Mouse (Mus musculus): ENCODE measurements around the gene Nrtn. TPM values are rescaled to one million over a fixed set of nuclear protein-coding genes. Genes with fewer than 3 reads are reported as not detected.

Gene Nrtn
- polyA plus RNA-seq (2012; rRNA removed), result 34.9 and 36.8 TPM in 2 replicates

- Histone ChIP-seq H3K4me3 (ENCODE audit: low read depth, low read length) (peak within 1 kb of the TSS; percentile 64), H3K27ac (ENCODE audit: insufficient read depth, low read depth, low read length) (0 out of 2 replicates have a peak within 1 kb of the TSS, but pooled peaks have one; percentile 26), H3K4me1 (ENCODE audit: control insufficient read depth, insufficient read depth, insufficient read length, low read length) (peaks cover 16% of the 10 kb centered on the region), H3K36me3 (ENCODE audit: control insufficient read depth, insufficient read depth, low read length) (no peaks in the 10 kb centered on the region), H3K27me3 (ENCODE audit: control insufficient read depth, insufficient read depth, low read length) (no peaks in the 10 kb centered on the region)
- TF ChIP-seq CTCF (IDR thresholded peaks at IDR 0.05; ENCODE audit: extremely low read depth, insufficient read length, insufficient replicate concordance, low read depth, low read length) (no peak), POLR2A (IDR thresholded peaks at IDR 0.05; ENCODE audit: low read depth, low read length) (no peak)
- WGBS, result under 1% methylated on average over 41 of the region's 48 CpGs
Measured at GRCm38 (mm10) chr17:56757416-56758123, at the start of gene Nrtn. Nrtn (minus strand) TSS chr17:56757530.

- H3K4me3 ChIP-seq (ENCODE audit: low read depth, low read length), result no peak overlapping the region
- no peak for TF ChIP-seq POLR2A (IDR thresholded peaks at IDR 0.05; ENCODE audit: low read depth, low read length)
- no peak for TF ChIP-seq CTCF (IDR thresholded peaks at IDR 0.05; ENCODE audit: extremely low read depth, insufficient read length, insufficient replicate concordance, low read depth, low read length)
- no peaks in the 10 kb centered on the region for H3K27me3 ChIP-seq (ENCODE audit: control insufficient read depth, insufficient read depth, low read length)
- H3K4me1 ChIP-seq (ENCODE audit: control insufficient read depth, insufficient read depth, insufficient read length, low read length), result peaks cover 11% of the 10 kb centered on the region
- 90% methylated on average over 1 of the region's 1 CpGs for WGBS
- H3K36me3 ChIP-seq (ENCODE audit: control insufficient read depth, insufficient read depth, low read length), result no peaks in the 10 kb centered on the region
- H3K27ac ChIP-seq (ENCODE audit: insufficient read depth, low read depth, low read length), result no peak overlapping the region
Measured at GRCm38 (mm10) chr17:56805784-56806183, 48.5 kb upstream of the Nrtn start.

GRCm38 (mm10) chr17:56804952-56805351 is 47.6 kb upstream of the Nrtn start:
- TF ChIP-seq CTCF (IDR thresholded peaks at IDR 0.05; ENCODE audit: extremely low read depth, insufficient read length, insufficient replicate concordance, low read depth, low read length), result no peak
- TF ChIP-seq POLR2A (IDR thresholded peaks at IDR 0.05; ENCODE audit: low read depth, low read length), result no peak
- no peak overlapping the region for H3K27ac ChIP-seq (ENCODE audit: insufficient read depth, low read depth, low read length)
- 82% methylated on average over 5 of the region's 5 CpGs for WGBS
- H3K4me3 ChIP-seq (ENCODE audit: low read depth, low read length), result no peak overlapping the region
- H3K4me1 ChIP-seq (ENCODE audit: control insufficient read depth, insufficient read depth, insufficient read length, low read length), result peaks cover 3% of the 10 kb centered on the region; the same call in 1 of the 2 replicates
- no peaks in the 10 kb centered on the region for H3K27me3 ChIP-seq (ENCODE audit: control insufficient read depth, insufficient read depth, low read length)
- H3K36me3 ChIP-seq (ENCODE audit: control insufficient read depth, insufficient read depth, low read length), result no peaks in the 10 kb centered on the region

GRCm38 (mm10) chr17:56802065-56802464 is 44.7 kb upstream of the Nrtn start:
- no peak for TF ChIP-seq POLR2A (IDR thresholded peaks at IDR 0.05; ENCODE audit: low read depth, low read length)
- TF ChIP-seq CTCF (IDR thresholded peaks at IDR 0.05; ENCODE audit: extremely low read depth, insufficient read length, insufficient replicate concordance, low read depth, low read length), result no peak
- H3K4me3 ChIP-seq (ENCODE audit: low read depth, low read length), result no peak overlapping the region
- no peaks in the 10 kb centered on the region for H3K27me3 ChIP-seq (ENCODE audit: control insufficient read depth, insufficient read depth, low read length)
- no peaks in the 10 kb centered on the region for H3K36me3 ChIP-seq (ENCODE audit: control insufficient read depth, insufficient read depth, low read length)
- H3K27ac ChIP-seq (ENCODE audit: insufficient read depth, low read depth, low read length), result no peak overlapping the region
- H3K4me1 ChIP-seq (ENCODE audit: control insufficient read depth, insufficient read depth, insufficient read length, low read length), result no peaks in the 10 kb centered on the region
- 85% methylated on average over 8 of the region's 8 CpGs for WGBS

GRCm38 (mm10) chr17:56799276-56799675 is 41.9 kb upstream of the Nrtn start:
- H3K27me3 ChIP-seq (ENCODE audit: control insufficient read depth, insufficient read depth, low read length), result no peaks in the 10 kb centered on the region
- no peak overlapping the region for H3K4me3 ChIP-seq (ENCODE audit: low read depth, low read length)
- TF ChIP-seq CTCF (IDR thresholded peaks at IDR 0.05; ENCODE audit: extremely low read depth, insufficient read length, insufficient replicate concordance, low read depth, low read length) (no peak), POLR2A (IDR thresholded peaks at IDR 0.05; ENCODE audit: low read depth, low read length) (no peak)
- H3K36me3 ChIP-seq (ENCODE audit: control insufficient read depth, insufficient read depth, low read length), result no peaks in the 10 kb centered on the region
- H3K27ac ChIP-seq (ENCODE audit: insufficient read depth, low read depth, low read length), result no peak overlapping the region
- 93% methylated on average over 3 of the region's 3 CpGs for whole genome bisulfite sequencing
- no peaks in the 10 kb centered on the region for H3K4me1 ChIP-seq (ENCODE audit: control insufficient read depth, insufficient read depth, insufficient read length, low read length)

GRCm38 (mm10) chr17:56793614-56794319 is 36.4 kb upstream of the Nrtn start:
- Histone ChIP-seq H3K4me1 (ENCODE audit: control insufficient read depth, insufficient read depth, insufficient read length, low read length) (no peaks in the 10 kb centered on the region), H3K4me3 (ENCODE audit: low read depth, low read length) (no peak overlapping the region), H3K27ac (ENCODE audit: insufficient read depth, low read depth, low read length) (no peak overlapping the region), H3K36me3 (ENCODE audit: control insufficient read depth, insufficient read depth, low read length) (no peaks in the 10 kb centered on the region), H3K27me3 (ENCODE audit: control insufficient read depth, insufficient read depth, low read length) (no peaks in the 10 kb centered on the region)
- TF ChIP-seq CTCF (IDR thresholded peaks at IDR 0.05; ENCODE audit: extremely low read depth, insufficient read length, insufficient replicate concordance, low read depth, low read length) (no peak), POLR2A (IDR thresholded peaks at IDR 0.05; ENCODE audit: low read depth, low read length) (no peak)
- 78% methylated on average over 6 of the region's 6 CpGs for WGBS

GRCm38 (mm10) chr17:56792588-56792987 is 35.3 kb upstream of the Nrtn start:
- Histone ChIP-seq H3K36me3 (ENCODE audit: control insufficient read depth, insufficient read depth, low read length) (no peaks in the 10 kb centered on the region), H3K4me1 (ENCODE audit: control insufficient read depth, insufficient read depth, insufficient read length, low read length) (no peaks in the 10 kb centered on the region), H3K27me3 (ENCODE audit: control insufficient read depth, insufficient read depth, low read length) (no peaks in the 10 kb centered on the region), H3K4me3 (ENCODE audit: low read depth, low read length) (no peak overlapping the region), H3K27ac (ENCODE audit: insufficient read depth, low read depth, low read length) (no peak overlapping the region)
- TF ChIP-seq POLR2A (IDR thresholded peaks at IDR 0.05; ENCODE audit: low read depth, low read length), result no peak
- TF ChIP-seq CTCF (IDR thresholded peaks at IDR 0.05; ENCODE audit: extremely low read depth, insufficient read length, insufficient replicate concordance, low read depth, low read length), result no peak
- 77% methylated on average over 3 of the region's 3 CpGs for WGBS

Measured in small intestine, adult 2 months (tissue).